Mouse (Mus musculus) midbrain, embryonic 14.5 days (tissue): ENCODE data around the gene Dand5. TPM values are rescaled to one million over a fixed set of nuclear protein-coding genes. Genes with fewer than 3 reads are reported as not detected.

Experiments
- ATAC-seq: fragments of 200-750 bp; cut with Nextera tagmentation; 2 replicates; pipeline ENCODE4 v1.8.0; 2017; ENCODE audit warnings: moderate number of reproducible peaks, moderate library complexity; ENCODE audit not compliant: low FRiP score, low TSS enrichment
- DNase-seq: peaks from one replicate; pipeline ENCODE4 v3.0.0-alpha.2; 2015
- H3K27ac ChIP-seq: fragments of 300-500 bp; sonication (generic); replicated peaks from 2 replicates; pipeline ENCODE4 v1.5.1; 2014; ENCODE audit warnings: mild to moderate bottlenecking, low read depth, low read length, moderate library complexity
- H3K27me3 ChIP-seq: fragments of 300-500 bp; sonication (generic); 2 replicates; pipeline ENCODE4 v1.6.1; 2014; ENCODE audit warnings: low read length, control low read depth, mixed read lengths; ENCODE audit not compliant: control insufficient read depth, insufficient read depth
- H3K36me3 ChIP-seq: fragments of 300-500 bp; sonication (generic); 2 replicates; pipeline ENCODE4 v1.6.1; 2014; ENCODE audit warnings: low read length, control low read depth; ENCODE audit not compliant: control insufficient read depth, insufficient read depth
- H3K4me1 ChIP-seq: fragments of 300-500 bp; sonication (generic); 2 replicates; pipeline ENCODE4 v1.6.1; 2014; ENCODE audit warnings: mild to moderate bottlenecking, antibody characterized with exemption, low read length, control low read depth; ENCODE audit not compliant: control insufficient read depth, insufficient read depth
- H3K4me2 ChIP-seq: fragments of 300-500 bp; sonication (generic); 2 replicates; pipeline ENCODE4 v1.6.1; 2014; ENCODE audit warnings: mild to moderate bottlenecking, low read length, moderate library complexity
- H3K4me3 ChIP-seq: fragments of 300-500 bp; sonication (generic); replicated peaks from 2 replicates; pipeline ENCODE4 v1.5.1; 2014; ENCODE audit warnings: low read depth, low read length
- H3K9ac ChIP-seq: fragments of 300-500 bp; sonication (generic); replicated peaks from 2 replicates; pipeline ENCODE4 v1.6.1; 2014; ENCODE audit warnings: mild to moderate bottlenecking, low read length, moderate library complexity
- H3K9me3 ChIP-seq: fragments of 300-500 bp; sonication (generic); 2 replicates; pipeline ENCODE4 v1.6.1; 2016; ENCODE audit warnings: low read length, control low read depth, mixed read lengths; ENCODE audit not compliant: control insufficient read depth
- WGBS: fragments of 180-500 bp; shearing (Covaris S2); extraction: QIAGEN DNeasy Blood & Tissue Kit; methylation state at CpG from one replicate; pipeline ENCODE4 v1.1.7; 2014; 5-methylcytosine and 5-hydroxymethylcytosine counted together
- polyA plus RNA-seq: library from polyadenylated mRNA; unstranded; fragments of >200 nt; fragmentation: Nextera tagmentation; extraction: Ambion mirVana; gene quantifications from 2 replicates; pipeline ENCODE4 v1.2.1, GENCODE M21; 2014

The Dand5 gene
- polyA plus RNA-seq, 1 experiment from 2014 or later = 9.9 TPM

DNA sequence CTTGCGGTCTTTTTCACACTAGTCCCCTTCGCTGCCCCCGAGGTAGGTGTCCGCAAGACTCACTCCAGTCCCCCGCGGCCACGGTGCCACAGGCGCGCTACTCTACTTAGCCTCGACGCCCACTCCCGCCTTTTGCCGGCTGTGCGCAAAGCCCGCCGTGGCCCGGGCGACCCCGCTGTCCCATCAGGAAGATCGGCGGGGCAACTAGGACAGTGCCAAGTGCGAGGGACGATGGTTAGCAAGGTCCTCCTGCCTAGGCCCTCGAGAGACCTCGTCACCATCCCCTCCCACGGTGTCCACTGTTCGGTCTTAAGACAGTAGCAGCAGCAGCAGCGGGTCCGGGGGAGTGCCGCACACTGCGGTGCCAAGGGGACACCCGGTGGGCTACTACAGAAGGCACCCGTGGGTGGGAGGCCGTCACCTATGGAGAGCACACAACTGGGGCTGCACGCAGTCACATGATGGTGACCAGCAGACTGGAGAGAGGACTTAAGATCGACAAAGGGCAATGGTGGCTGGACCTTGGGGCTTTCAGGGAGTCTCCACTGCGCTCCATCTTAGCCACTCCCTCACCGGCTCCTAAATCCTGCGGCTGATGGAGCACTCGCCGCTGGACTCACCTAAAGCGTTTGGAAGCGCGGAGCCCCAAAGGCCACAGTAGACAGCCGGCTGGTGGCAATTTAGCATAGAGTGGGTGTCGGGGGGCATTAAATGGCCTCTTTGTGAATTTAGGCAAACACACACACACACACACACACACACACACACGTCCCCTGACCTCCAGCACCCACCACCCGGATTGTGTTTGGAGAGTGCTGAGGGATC is 37.7 kb downstream of the Dand5 start:
- 0 out of 2 replicates have a peak overlapping the region, but pooled peaks have one; percentile 5 for H3K4me3 ChIP-seq
- peaks cover 99% of the 10 kb centered on the region for H3K27me3 ChIP-seq

GRCm38 (mm10) chr8:84783919-84784581 is 38.6 kb downstream of the Dand5 start:
- Histone ChIP-seq H3K9me3 (no peaks in the 10 kb centered on the region), H3K4me1 (peaks cover 6% of the 10 kb centered on the region; the same call in 1 of the 2 replicates), H3K4me3 (0 out of 2 replicates have a peak overlapping the region, but pooled peaks have one; percentile 5), H3K36me3 (no peaks in the 10 kb centered on the region), H3K4me2 (peak overlapping the region; percentile 33), H3K27me3 (peaks cover 99% of the 10 kb centered on the region), H3K27ac (no peak overlapping the region), H3K9ac (no peak overlapping the region)
- under 1% methylated on average over 33 of the region's 33 CpGs for WGBS
- no peak for DNase-seq
- no peak for ATAC-seq

More for the DNA sequence above, 37.7 kb downstream of the Dand5 start:
- peak overlapping the region; percentile 33 for H3K4me2 ChIP-seq
- WGBS = 2% methylated on average over 48 of the region's 48 CpGs
- no peaks in the 10 kb centered on the region for H3K9me3 ChIP-seq
- H3K4me1 ChIP-seq = no peaks in the 10 kb centered on the region
- no peaks in the 10 kb centered on the region for H3K36me3 ChIP-seq
- no peak overlapping the region for H3K9ac ChIP-seq
- ATAC-seq = no peak
- DNase-seq = no peak
- H3K27ac ChIP-seq = no peak overlapping the region

GRCm38 (mm10) chr8:84783198-84783918 is 39.3 kb downstream of the Dand5 start:
- peaks cover 6% of the 10 kb centered on the region; the same call in 1 of the 2 replicates for H3K4me1 ChIP-seq
- H3K9me3 ChIP-seq = no peaks in the 10 kb centered on the region
- H3K4me2 ChIP-seq = no peak overlapping the region
- H3K4me3 ChIP-seq = no peak overlapping the region
- H3K27me3 ChIP-seq = peaks cover 99% of the 10 kb centered on the region
- no peak overlapping the region for H3K27ac ChIP-seq
- WGBS = 8% methylated on average over 11 of the region's 11 CpGs
- H3K9ac ChIP-seq = no peak overlapping the region
- no peak for DNase-seq
- ATAC-seq = no peak
- H3K36me3 ChIP-seq = no peaks in the 10 kb centered on the region

GRCm38 (mm10) chr8:84782680-84783079 is 39.9 kb downstream of the Dand5 start:
- H3K4me2 ChIP-seq = no peak overlapping the region
- no peaks in the 10 kb centered on the region for H3K36me3 ChIP-seq
- no peaks in the 10 kb centered on the region for H3K9me3 ChIP-seq
- peaks cover 99% of the 10 kb centered on the region for H3K27me3 ChIP-seq
- H3K4me3 ChIP-seq = no peak overlapping the region
- no peak for DNase-seq
- no peak overlapping the region for H3K9ac ChIP-seq
- 15% methylated on average over 10 of the region's 10 CpGs for WGBS
- H3K4me1 ChIP-seq = peaks cover 6% of the 10 kb centered on the region; the same call in 1 of the 2 replicates
- no peak for ATAC-seq
- H3K27ac ChIP-seq = no peak overlapping the region

- Histone ChIP-seq H3K4me3 (no peak overlapping the region), H3K9me3 (no peaks in the 10 kb centered on the region), H3K4me1 (peaks cover 6% of the 10 kb centered on the region; the same call in 1 of the 2 replicates), H3K36me3 (no peaks in the 10 kb centered on the region), H3K9ac (no peak overlapping the region), H3K4me2 (no peak overlapping the region), H3K27me3 (peaks cover 99% of the 10 kb centered on the region), H3K27ac (no peak overlapping the region)
- DNase-seq (no peak), ATAC-seq (no peak)
- 13% methylated on average over 5 of the region's 5 CpGs for WGBS
These were observed 40.7 kb downstream of the Dand5 start for GRCm38 (mm10) chr8:84781686-84782505.

- ATAC-seq (no peak), DNase-seq (no peak)
- no peak overlapping the region for H3K4me3 ChIP-seq
- no peaks in the 10 kb centered on the region for H3K36me3 ChIP-seq
- 16% methylated on average over 6 of the region's 6 CpGs for WGBS
- no peak overlapping the region for H3K9ac ChIP-seq
- no peak overlapping the region for H3K4me2 ChIP-seq
- H3K27me3 ChIP-seq = peaks cover 99% of the 10 kb centered on the region
- peaks cover 6% of the 10 kb centered on the region; the same call in 1 of the 2 replicates for H3K4me1 ChIP-seq
- no peaks in the 10 kb centered on the region for H3K9me3 ChIP-seq
- H3K27ac ChIP-seq = no peak overlapping the region
These were observed 41.5 kb downstream of the Dand5 start for GRCm38 (mm10) chr8:84780949-84781680.

GRCm38 (mm10) chr8:84780225-84780555 is 42.4 kb downstream of the Dand5 start:
- Histone ChIP-seq H3K4me2 (no peak overlapping the region), H3K9ac (no peak overlapping the region), H3K4me1 (peaks cover 14% of the 10 kb centered on the region), H3K27ac (no peak overlapping the region), H3K9me3 (no peaks in the 10 kb centered on the region), H3K4me3 (0 out of 2 replicates have a peak overlapping the region, but pooled peaks have one; percentile 1), H3K27me3 (peaks cover 99% of the 10 kb centered on the region), H3K36me3 (no peaks in the 10 kb centered on the region)
- DNase-seq = no peak
- ATAC-seq = no peak
- WGBS = 7% methylated on average over 13 of the region's 13 CpGs
